Mouse (Mus musculus) kidney, postnatal 0 days (tissue): ENCODE measurements around the gene Zbtb22. TPM values are rescaled to one million over a fixed set of nuclear protein-coding genes. Genes with fewer than 3 reads are reported as not detected.

Source experiments
- ATAC-seq: fragments of 200-750 bp; cut with Nextera tagmentation; replicated peaks from 2 replicates; pipeline ENCODE4 v1.8.0; 2017; ENCODE audit warnings: low read depth, moderate number of reproducible peaks, moderate TSS enrichment, moderate library complexity; ENCODE audit not compliant: low FRiP score
- DNase-seq: peaks from one replicate; pipeline ENCODE4 v3.0.0-alpha.2; 2016; ENCODE audit warnings: low spot score
- H3K27ac ChIP-seq: fragments of 300-500 bp; sonication (generic); 2 replicates; pipeline ENCODE4 v1.5.1; 2014; ENCODE audit warnings: mild to moderate bottlenecking
- H3K27me3 ChIP-seq: fragments of 300-500 bp; sonication (generic); 2 replicates; pipeline ENCODE4 v1.6.1; 2014; ENCODE audit warnings: low read length, mixed read lengths; ENCODE audit not compliant: insufficient read depth
- H3K36me3 ChIP-seq: fragments of 300-500 bp; sonication (generic); 2 replicates; pipeline ENCODE4 v1.6.1; 2014; ENCODE audit warnings: low read length, mixed read lengths; ENCODE audit not compliant: insufficient read depth
- H3K4me1 ChIP-seq: fragments of 300-500 bp; sonication (generic); replicated peaks from 2 replicates; pipeline ENCODE4 v1.6.1; 2014; ENCODE audit warnings: antibody characterized with exemption, low read length, mixed read lengths; ENCODE audit not compliant: insufficient read depth
- H3K4me2 ChIP-seq: fragments of 300-500 bp; sonication (generic); 2 replicates; pipeline ENCODE4 v1.6.1; 2014; ENCODE audit warnings: mild to moderate bottlenecking, low read length, moderate library complexity, mixed read lengths
- H3K4me3 ChIP-seq: fragments of 300-500 bp; sonication (generic); replicated peaks from 2 replicates; pipeline ENCODE4 v1.5.1; 2014; ENCODE audit warnings: low read depth, low read length
- H3K9ac ChIP-seq: fragments of 300-500 bp; sonication (generic); 2 replicates; pipeline ENCODE4 v1.6.1; 2014; ENCODE audit warnings: low read depth, low read length
- H3K9me3 ChIP-seq: fragments of 300-500 bp; sonication (generic); replicated peaks from 2 replicates; pipeline ENCODE4 v1.6.1; 2016; ENCODE audit warnings: low read length, inconsistent platforms, mixed read lengths
- CTCF ChIP-seq: IDR thresholded peaks from 2 replicates; pipeline ENCODE4 v1.5.1; 2016; ENCODE audit warnings: antibody characterized with exemption, low read depth, mild to moderate bottlenecking, moderate library complexity
- WGBS: fragments of 180-500 bp; shearing (Covaris S2); extraction: QIAGEN DNeasy Blood & Tissue Kit; methylation state at CpG from one replicate; pipeline ENCODE4 v1.1.7; 2014; 5-methylcytosine and 5-hydroxymethylcytosine counted together
- microRNA-seq: library from miRNA; unstranded; fragments of <30 nt; microRNA quantifications from one replicate; pipeline ENCODE4, GENCODE M21; 2016
- polyA plus RNA-seq: library from polyadenylated mRNA; unstranded; fragments of >200 nt; fragmentation: Nextera tagmentation; extraction: Ambion mirVana; gene quantifications from 2 replicates; pipeline ENCODE4 v1.2.1, GENCODE M21; 2015

Zbtb22 gene
- polyA plus RNA-seq, 1 experiment from 2014 or later: 19.8 TPM

- H3K4me1 ChIP-seq: no peaks in the 10 kb centered on the region
- DNase-seq: no peak
- no peak overlapping the region for H3K9ac ChIP-seq
- no peak for ATAC-seq
- TF ChIP-seq CTCF: no peak
- H3K9me3 ChIP-seq: no peaks in the 10 kb centered on the region
- no peak overlapping the region for H3K4me3 ChIP-seq
- H3K27ac ChIP-seq: no peak overlapping the region
- peaks cover 28% of the 10 kb centered on the region for H3K36me3 ChIP-seq
- 85% methylated on average over 16 of the region's 16 CpGs for WGBS
- no peaks in the 10 kb centered on the region for H3K27me3 ChIP-seq
- H3K4me2 ChIP-seq: no peak overlapping the region
Measured at GRCm38 (mm10) chr17:33965846-33966550, 50.3 kb downstream of the Zbtb22 start.

DNA sequence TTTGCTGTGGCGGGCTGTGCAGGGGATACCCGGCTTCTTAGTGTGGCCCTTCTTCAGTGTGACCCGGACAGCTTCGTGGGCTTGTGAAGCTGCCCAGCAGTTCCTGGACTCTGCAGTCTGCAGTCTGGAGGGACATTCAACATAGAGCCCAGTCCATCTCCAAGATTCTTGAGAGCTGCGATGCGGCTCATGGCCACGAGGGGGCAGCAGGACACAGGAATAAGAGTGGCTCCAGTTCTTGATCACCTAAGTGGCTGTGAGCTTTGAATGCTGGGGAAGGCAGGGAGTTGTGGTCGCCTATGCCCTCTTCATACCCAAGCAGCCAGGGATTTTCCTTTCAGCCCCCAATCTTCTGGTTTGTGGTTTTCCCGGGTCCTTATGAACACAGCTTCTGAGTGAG lies 52.8 kb downstream of the Zbtb22 start:
- DNase-seq: peak; percentile 83
- no peak overlapping the region for H3K27ac ChIP-seq
- 3% methylated on average over 9 of the region's 9 CpGs for WGBS
- no peak overlapping the region for H3K9ac ChIP-seq
- peaks cover 9% of the 10 kb centered on the region; the same call in 1 of the 2 replicates for H3K36me3 ChIP-seq
- no peak overlapping the region for H3K4me3 ChIP-seq
- H3K4me2 ChIP-seq: no peak overlapping the region
- ATAC-seq: peak; percentile 56
- peak; percentile 93 for TF ChIP-seq CTCF
- H3K27me3 ChIP-seq: no peaks in the 10 kb centered on the region
- no peaks in the 10 kb centered on the region for H3K9me3 ChIP-seq
- H3K4me1 ChIP-seq: no peaks in the 10 kb centered on the region

Small RNA genes lying within 50 kb of the gene (microRNA-seq; reads per million reads assigned to microRNA genes)
- not detected for gene Gm27740

Other genes starting within 250 kb of the Zbtb22 start
- 248 and 273 TPM in 2 replicates for gene Hnrnpm, start 229.0 kb upstream of the Zbtb22 start, polyA plus RNA-seq
- 61.7 and 64.9 TPM in 2 replicates for gene March2, start 197.2 kb upstream of the Zbtb22 start, polyA plus RNA-seq
- gene Rab11b, start 155.4 kb upstream of the Zbtb22 start, polyA plus RNA-seq: 207 and 216 TPM in 2 replicates
- gene Angptl4, start 134.1 kb upstream of the Zbtb22 start, polyA plus RNA-seq: 51.4 and 58.9 TPM in 2 replicates
- gene Kank3, start 105.4 kb upstream of the Zbtb22 start, polyA plus RNA-seq: 57.5 and 70.4 TPM in 2 replicates
- gene Rps28, start 91.3 kb upstream of the Zbtb22 start, polyA plus RNA-seq: 1,262 and 1,465 TPM in 2 replicates
- 574 and 620 TPM in 2 replicates for gene Ndufa7, start 91.3 kb upstream of the Zbtb22 start, polyA plus RNA-seq
- gene Cd320, start 72.8 kb upstream of the Zbtb22 start, polyA plus RNA-seq: 101 and 109 TPM in 2 replicates
- not detected in 2 replicates for gene Gm7029, start 42.1 kb upstream of the Zbtb22 start, polyA plus RNA-seq
- 3.4 TPM in 2 replicates for gene Kifc1, start 25.2 kb upstream of the Zbtb22 start, polyA plus RNA-seq
- 0.29 TPM in 1 of 2 replicates, not detected in the other for gene Platr17, start 10.8 kb upstream of the Zbtb22 start, polyA plus RNA-seq
- 33.4 and 39.5 TPM in 2 replicates for gene Daxx, start 6.5 kb upstream of the Zbtb22 start, polyA plus RNA-seq
- gene Tapbp, start within 50 bp of the Zbtb22 start, polyA plus RNA-seq: 50.6 and 53.2 TPM in 2 replicates
- gene Rgl2, start 13.6 kb downstream of the Zbtb22 start, polyA plus RNA-seq: 22.2 TPM in 2 replicates
- gene Pfdn6, start 24.4 kb downstream of the Zbtb22 start, polyA plus RNA-seq: 147 and 150 TPM in 2 replicates
- 20.1 and 20.3 TPM in 2 replicates for gene Wdr46, start 24.8 kb downstream of the Zbtb22 start, polyA plus RNA-seq
- 6.7 and 8.1 TPM in 2 replicates for gene B3galt4, start 35.6 kb downstream of the Zbtb22 start, polyA plus RNA-seq
- 37.7 and 40.7 TPM in 2 replicates for gene Vps52, start 39.9 kb downstream of the Zbtb22 start, polyA plus RNA-seq
- gene Rps18, start 40.1 kb downstream of the Zbtb22 start, polyA plus RNA-seq: 2,059 and 2,304 TPM in 2 replicates
- 76.0 and 82.2 TPM in 2 replicates for gene H2-K1, start 84.4 kb downstream of the Zbtb22 start, polyA plus RNA-seq
- 17.9 and 23.3 TPM in 2 replicates for gene Ring1, start 108.8 kb downstream of the Zbtb22 start, polyA plus RNA-seq
- gene H2-Ke6, start 112.2 kb downstream of the Zbtb22 start, polyA plus RNA-seq: 64.9 and 65.7 TPM in 2 replicates
- gene Slc39a7, start 115.8 kb downstream of the Zbtb22 start, polyA plus RNA-seq: 149 and 165 TPM in 2 replicates
- 42.3 and 46.1 TPM in 2 replicates for gene Rxrb, start 115.9 kb downstream of the Zbtb22 start, polyA plus RNA-seq
- gene Col11a2, start 123.5 kb downstream of the Zbtb22 start, polyA plus RNA-seq: 1.4 and 1.6 TPM in 2 replicates
- 0.83 and 0.95 TPM in 2 replicates for gene H2-Oa, start 176.4 kb downstream of the Zbtb22 start, polyA plus RNA-seq
- 18.6 and 20.6 TPM in 2 replicates for gene H2-DMa, start 203.6 kb downstream of the Zbtb22 start, polyA plus RNA-seq
- 90.2 and 100 TPM in 2 replicates for gene Brd2, start 206.7 kb downstream of the Zbtb22 start, polyA plus RNA-seq
- 15.3 and 19.4 TPM in 2 replicates for gene H2-DMb2, start 227.4 kb downstream of the Zbtb22 start, polyA plus RNA-seq
- 12.9 and 13.5 TPM in 2 replicates for gene H2-DMb1, start 237.2 kb downstream of the Zbtb22 start, polyA plus RNA-seq